ENCODE assay signal across 10 mouse cellular contexts in genomic region chr4:97758661-97759060, GRCm38 (mm10). TPM values are rescaled to one million over a fixed set of nuclear protein-coding genes. Genes with fewer than 3 reads are reported as not detected.
DNase-seq lines count a peak whose midpoint lies in the region; ATAC-seq and TF ChIP-seq lines count a peak whose summit lies in the region.
"Had no signal": no experiment of that assay in that cellular context is flagged by ENCODE, and none has a peak within 500 bp of the region (broad histone marks: within the 10 kb centered on the region; RNA-seq: fewer than 3 reads in every experiment).

No protein-coding gene starts in this region.

- intact Hi-C loops in heart, postnatal 14 days (cut with DNase I) = loop anchor here (1.0 to 10.0 kb wide), 2 partner anchors 14 to 486 kb away; partner anchors contain the start of gene Nfia

- H3K27me3 ChIP-seq in heart, embryonic 13.5 days (replicated peaks) = no peaks in the 10 kb centered on the region
- no peaks in the 10 kb centered on the region for H3K27me3 ChIP-seq in forebrain, postnatal 0 days (ENCODE audit: insufficient read depth, low read length)
- no peaks in the 10 kb centered on the region for H3K27me3 ChIP-seq in limb, embryonic 15.5 days

- no peak for TF ChIP-seq CTCF in brain, embryonic 14.5 days (IDR thresholded peaks at IDR 0.05; ENCODE audit: borderline replicate concordance, extremely low read depth, insufficient read depth, insufficient read length)
- TF ChIP-seq CTCF in forebrain, postnatal 0 days (IDR thresholded peaks at IDR 0.05; ENCODE audit: low read depth) = no peak

- peak overlapping the region; percentile 79 for H3K4me2 ChIP-seq in heart, embryonic 13.5 days
- peak overlapping the region; percentile 76 for H3K4me2 ChIP-seq in forebrain, postnatal 0 days (ENCODE audit: low read depth)
- H3K4me2 ChIP-seq in limb, embryonic 15.5 days = peak overlapping the region; percentile 62

- H3K9me3 ChIP-seq in heart, embryonic 13.5 days = no peaks in the 10 kb centered on the region
- no peaks in the 10 kb centered on the region for H3K9me3 ChIP-seq in forebrain, postnatal 0 days (ENCODE audit: low read length)
- H3K9me3 ChIP-seq in limb, embryonic 15.5 days = no peaks in the 10 kb centered on the region

- H3K4me1 ChIP-seq in heart, embryonic 13.5 days = peaks cover 25% of the 10 kb centered on the region
- H3K4me1 ChIP-seq in forebrain, postnatal 0 days (ENCODE audit: insufficient read depth) = no peaks in the 10 kb centered on the region
- peaks cover 23% of the 10 kb centered on the region for H3K4me1 ChIP-seq in limb, embryonic 15.5 days

- ATAC-seq in heart, embryonic 13.5 days (ENCODE audit: extremely low read depth, insufficient number of reproducible peaks, low FRiP score, low TSS enrichment) = no peak
- ATAC-seq in forebrain, postnatal 0 days = no peak
- no peak for ATAC-seq in limb, embryonic 15.5 days (ENCODE audit: insufficient number of reproducible peaks, low FRiP score, low TSS enrichment, low read depth)
- ATAC-seq in cerebellum, adult (ENCODE audit: insufficient number of reproducible peaks, low FRiP score, low TSS enrichment) = no peak

- H3K27ac ChIP-seq in heart, embryonic 13.5 days (replicated peaks) = peak overlapping the region; percentile 85
- H3K27ac ChIP-seq in forebrain, postnatal 0 days (ENCODE audit: low read depth, low read length) = peak overlapping the region; percentile 86
- H3K27ac ChIP-seq in limb, embryonic 15.5 days = peak overlapping the region; percentile 93
- H3K27ac ChIP-seq: liver, embryonic 14.5 days had no signal

- no peak for TF ChIP-seq POLR2A in brain, embryonic 14.5 days (IDR thresholded peaks at IDR 0.05; ENCODE audit: borderline replicate concordance, extremely low read depth, insufficient read depth, insufficient read length, poor library complexity, severe bottlenecking)

- 56% methylated on average over 3 of the region's 3 CpGs for WGBS in heart, embryonic 13.5 days
- WGBS in forebrain, postnatal 0 days = 22% methylated on average over 3 of the region's 3 CpGs
- 61% methylated on average over 3 of the region's 3 CpGs for WGBS in limb, embryonic 15.5 days

- H3K9ac ChIP-seq in heart, embryonic 13.5 days = peak overlapping the region; percentile 90
- H3K9ac ChIP-seq in forebrain, postnatal 0 days = peak overlapping the region; percentile 35; the same call in 1 of the 2 replicates
- no peak overlapping the region for H3K9ac ChIP-seq in limb, embryonic 15.5 days
- H3K9ac ChIP-seq: liver, embryonic 14.5 days had no signal

- no peak for DNase-seq in heart, postnatal 14 days
- peak; percentile 49 for DNase-seq in brain, embryonic 14.5 days (ENCODE audit: low read depth)
- no peak for DNase-seq in forebrain, postnatal 0 days
- no peak for DNase-seq in cerebellum, adult 9-11 months
- no peak for DNase-seq in frontal cortex, adult 2 months (ENCODE audit: extremely low spot score in 1 of 2, low spot score in 1 of 2)

- no peaks in the 10 kb centered on the region for H3K36me3 ChIP-seq in heart, embryonic 13.5 days
- H3K36me3 ChIP-seq in forebrain, postnatal 0 days (ENCODE audit: insufficient read depth) = no peaks in the 10 kb centered on the region
- H3K36me3 ChIP-seq in limb, embryonic 15.5 days = no peaks in the 10 kb centered on the region

- H3K4me3 ChIP-seq in heart, embryonic 13.5 days = peak overlapping the region; percentile 70
- H3K4me3 ChIP-seq in forebrain, postnatal 0 days (ENCODE audit: low read depth, low read length) = peak overlapping the region; percentile 68
- H3K4me3 ChIP-seq in limb, embryonic 15.5 days = peak overlapping the region; percentile 55

RNA-seq across cellular contexts. Expression of gene Nfia, which starts 13.9 kb away (rescaled TPM):
- polyA plus RNA-seq in heart, embryonic 13.5 days (2015; fragmentation: Nextera tagmentation; extraction: Ambion mirVana) = 31.1 and 32.3 TPM in 2 replicates
- total RNA-seq in heart, postnatal 14 days (2021) = 100 to 1,000 TPM; 159 to 170 TPM
- polyA plus RNA-seq in brain, embryonic 14.5 days (2012; rRNA removed) = 54.5 and 56.0 TPM in 2 replicates
- total RNA-seq in forebrain, postnatal 0 days (2014; rRNA removed) = 44.1 and 51.2 TPM in 2 replicates
- polyA plus RNA-seq in forebrain, postnatal 0 days (2015; fragmentation: Nextera tagmentation; extraction: Ambion mirVana) = 38.2 and 57.5 TPM in 2 replicates
- 64.5 and 64.9 TPM in 2 replicates for polyA plus RNA-seq in limb, embryonic 15.5 days (2015; fragmentation: Nextera tagmentation; extraction: Ambion mirVana)
- polyA plus RNA-seq in frontal cortex, adult 2 months (2012; rRNA removed) = 20.4 and 24.3 TPM in 2 replicates

RNA-seq across cellular contexts. Expression of gene E130114P18Rik, which starts 19.2 kb away (rescaled TPM):
- polyA plus RNA-seq in heart, embryonic 13.5 days (2015; fragmentation: Nextera tagmentation; extraction: Ambion mirVana) = 0.48 and 0.55 TPM in 2 replicates
- total RNA-seq in heart, postnatal 14 days (2021) = not detected
- 19.7 and 31.1 TPM in 2 replicates for polyA plus RNA-seq in brain, embryonic 14.5 days (2012; rRNA removed)
- 12.9 and 15.2 TPM in 2 replicates for total RNA-seq in forebrain, postnatal 0 days (2014; rRNA removed)
- 19.3 and 20.7 TPM in 2 replicates for polyA plus RNA-seq in forebrain, postnatal 0 days (2015; fragmentation: Nextera tagmentation; extraction: Ambion mirVana)
- 3.0 and 3.5 TPM in 2 replicates for polyA plus RNA-seq in limb, embryonic 15.5 days (2015; fragmentation: Nextera tagmentation; extraction: Ambion mirVana)
- 14.7 and 22.6 TPM in 2 replicates for polyA plus RNA-seq in frontal cortex, adult 2 months (2012; rRNA removed)
- polyA plus RNA-seq: activated CD4-positive, CD25-positive, alpha-beta regulatory T cell, adult 4 months; liver, embryonic 14.5 days had no signal
